Mouse (Mus musculus): Measurements from ENCODE around the gene Bgn.

DNA sequence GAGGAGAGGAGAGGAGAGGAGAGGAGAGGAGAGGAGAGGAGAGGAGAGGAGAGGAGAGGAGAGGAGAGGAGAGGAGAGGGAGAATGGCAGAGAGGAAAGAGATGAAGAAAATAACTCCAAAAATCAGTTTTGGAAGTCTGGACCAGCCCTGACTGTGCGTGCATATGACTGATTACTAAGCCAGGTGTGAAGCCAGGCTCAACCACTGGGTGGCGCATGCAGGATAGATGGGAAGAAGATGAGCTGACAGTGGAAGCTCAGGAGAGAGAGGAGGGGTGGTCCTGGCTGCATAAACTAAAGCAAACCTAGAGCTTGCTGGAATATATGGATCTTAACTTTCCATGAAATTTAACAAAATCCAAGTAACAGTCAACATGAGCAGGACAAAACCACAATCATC, 31.5 kb upstream of the Bgn start:
- 0 out of 2 replicates have a peak, but pooled peaks have one; percentile 37 for TF ChIP-seq CTCF (IDR thresholded peaks at IDR 0.05; ENCODE audit: low read depth, low read length)
- TF ChIP-seq POLR2A (IDR thresholded peaks at IDR 0.05; ENCODE audit: borderline replicate concordance, low read depth, low read length) = no peak

Measured in bone marrow macrophage, adult 2 months (primary cell).